Mouse (Mus musculus) heart, postnatal 10 days (tissue): ENCODE results near the gene Spc24. TPM values are rescaled to one million over a fixed set of nuclear protein-coding genes. Genes with fewer than 3 reads are reported as not detected.
"Not testable (repeated sequence)": the region's sequence is repeated elsewhere in the genome, so short reads cannot be mapped to it uniquely, and the experiment has no call there.

Experiments used
- DNase-seq, 2 experiments: peaks; one replicate each; pipeline ENCODE4 v3.0.0; 2021
- intact Hi-C: fragments of 180-260 bp; cut with DNase I; formaldehyde crosslinking; loops from one replicate; pipeline ENCODE4 v1.15.1; 2025
- total RNA-seq, 2 experiments: library from RNA; stranded (reverse); gene quantifications; 2 replicates each; pipeline ENCODE4 v1.2.3; 2021

Spc24 gene
- 10 to 100 TPM; 11.9 to 14.5 TPM for total RNA-seq

- intact Hi-C loops = no loop called here
- DNase-seq = peak; percentile 98
Measured at GRCm38 (mm10) chr9:21760155-21761088, at the start of gene Spc24. Gene Spc24, minus strand, starts transcription at chr9:21760303.

GRCm38 (mm10) chr9:21808561-21808960 lies 48.5 kb upstream of the Spc24 start:
- DNase-seq = no peak
- intact Hi-C loops = no loop called here

- intact Hi-C loops = no loop called here
- DNase-seq = no peak
Measured at GRCm38 (mm10) chr9:21806976-21807375, 46.9 kb upstream of the Spc24 start.

GRCm38 (mm10) chr9:21806363-21806762 lies 46.3 kb upstream of the Spc24 start:
- no peak for DNase-seq
- intact Hi-C loops = no loop called here

- intact Hi-C loops = loop anchor here (1.0 to 5.0 kb wide), 3 partner anchors 17 to 102 kb away; no protein-coding TSS in a partner anchor
- peak; percentile 90 to 93 for DNase-seq
Measured at GRCm38 (mm10) chr9:21803986-21804644, 44.0 kb upstream of the Spc24 start.

GRCm38 (mm10) chr9:21801591-21801990 lies 41.5 kb upstream of the Spc24 start:
- intact Hi-C loops = loop anchor here (5.0 kb wide), 1 partner anchor 99 kb away; no protein-coding TSS in a partner anchor
- no peak for DNase-seq

- intact Hi-C loops = loop anchor here (5.0 kb wide), 1 partner anchor 99 kb away; no protein-coding TSS in a partner anchor
- no peak for DNase-seq
Measured at GRCm38 (mm10) chr9:21801121-21801520, 41.0 kb upstream of the Spc24 start.

GRCm38 (mm10) chr9:21799010-21799350 lies 38.9 kb upstream of the Spc24 start:
- intact Hi-C loops = loop anchor here (5.0 kb wide), 1 partner anchor 182 kb away; the partner anchor contains the start of gene Smarca4
- DNase-seq = no peak

GRCm38 (mm10) chr9:21798345-21799009 lies 38.4 kb upstream of the Spc24 start, which contains the start of gene Kank2:
Gene Kank2, minus strand, starts transcription at chr9:21798744.
- DNase-seq = peak; percentile 94
- intact Hi-C loops = loop anchor here (5.0 kb wide), 1 partner anchor 181 kb away; the partner anchor contains the start of gene Smarca4

- DNase-seq = peak; percentile 82 to 85
- intact Hi-C loops = loop anchor here (5.0 kb wide), 1 partner anchor 181 kb away; the partner anchor contains the start of gene Smarca4
Measured at GRCm38 (mm10) chr9:21797921-21798344, 37.8 kb upstream of the Spc24 start.

- intact Hi-C loops = loop anchor here (5.0 kb wide), 1 partner anchor 180 kb away; the partner anchor contains the start of gene Smarca4
- DNase-seq = peak in 1 of 2 experiments; percentile 31
Measured at GRCm38 (mm10) chr9:21796919-21797318, 36.8 kb upstream of the Spc24 start.

- peak; percentile 38 to 42 for DNase-seq
- intact Hi-C loops = loop anchor here (5.0 kb wide), 1 partner anchor 179 kb away; the partner anchor contains the start of gene Smarca4
Measured at GRCm38 (mm10) chr9:21796259-21796658, 36.2 kb upstream of the Spc24 start.

- intact Hi-C loops = loop anchor here (5.0 kb wide), 1 partner anchor 178 kb away; the partner anchor contains the start of gene Smarca4
- no peak for DNase-seq
Measured at GRCm38 (mm10) chr9:21795579-21795978, 35.5 kb upstream of the Spc24 start.

GRCm38 (mm10) chr9:21794925-21795324 lies 34.8 kb upstream of the Spc24 start:
- DNase-seq = no peak
- intact Hi-C loops = loop anchor here (5.0 kb wide), 1 partner anchor 178 kb away; the partner anchor contains the start of gene Smarca4

- no peak for DNase-seq
- intact Hi-C loops = no loop called here
Measured at GRCm38 (mm10) chr9:21794344-21794834, 34.3 kb upstream of the Spc24 start.

- intact Hi-C loops, DNase-seq: not testable (repeated sequence)
Measured at GRCm38 (mm10) chr9:21793507-21793906, 33.4 kb upstream of the Spc24 start.

- peak; percentile 47 to 55 for DNase-seq
- intact Hi-C loops = no loop called here
Measured at GRCm38 (mm10) chr9:21792644-21793043, 32.5 kb upstream of the Spc24 start.

GRCm38 (mm10) chr9:21791861-21792260 lies 31.8 kb upstream of the Spc24 start:
- intact Hi-C loops = no loop called here
- DNase-seq = peak; percentile 78 to 79

GRCm38 (mm10) chr9:21788234-21788633 lies 28.1 kb upstream of the Spc24 start:
- DNase-seq = no peak
- intact Hi-C loops = loop anchor here (5.0 kb wide), 1 partner anchor 84 kb away; no protein-coding TSS in a partner anchor

- intact Hi-C loops = loop anchor here (2.0 to 5.0 kb wide), 2 partner anchors 17 to 85 kb away; no protein-coding TSS in a partner anchor
- no peak for DNase-seq
Measured at GRCm38 (mm10) chr9:21787654-21788053, 27.6 kb upstream of the Spc24 start.
